Mouse (Mus musculus): Measurements from ENCODE around the gene Gm10428. TPM values are rescaled to one million over a fixed set of nuclear protein-coding genes. Genes with fewer than 3 reads are reported as not detected.

The Gm10428 gene
- polyA plus RNA-seq, 1 experiment = not detected

DNA sequence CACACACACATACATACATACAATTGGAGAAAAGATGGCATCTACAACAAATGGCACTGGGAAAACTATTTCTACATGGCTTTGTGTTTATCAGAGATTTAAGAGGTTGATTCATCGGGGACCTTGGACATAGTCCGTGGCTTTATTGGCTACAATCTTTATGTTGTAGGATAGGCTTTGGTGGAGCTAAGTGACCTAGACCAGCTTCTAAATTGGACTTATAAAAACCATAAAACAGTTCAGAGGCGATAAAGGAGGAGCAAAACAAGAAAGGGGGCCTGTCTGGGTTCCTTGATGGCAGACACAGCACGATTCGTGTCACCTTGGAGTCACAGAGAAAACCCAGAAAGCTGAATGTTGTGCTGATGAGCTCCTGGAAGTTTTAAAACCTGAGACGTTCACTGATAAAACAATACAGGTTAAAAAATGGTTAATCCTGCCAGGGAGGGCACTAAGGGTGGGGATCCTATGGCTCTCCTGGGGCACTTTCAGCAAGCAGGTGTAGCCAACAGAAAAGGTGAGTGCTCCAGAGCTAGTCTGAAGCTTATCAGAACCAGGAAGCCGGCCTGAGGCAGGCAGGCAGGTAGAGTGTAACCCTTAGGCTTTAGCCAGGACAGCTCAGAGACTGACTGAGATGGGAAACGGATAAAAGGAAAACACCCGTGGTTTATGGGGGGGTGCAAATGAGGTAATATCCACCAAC lies 8.0 kb downstream of the Gm10428 start:
- Histone ChIP-seq H3K4me3 (ENCODE audit: insufficient read depth, low read length) (no peak overlapping the region), H3K4me1 (ENCODE audit: control insufficient read depth, insufficient read depth, low read length) (peaks cover 4% of the 10 kb centered on the region; the same call in 1 of the 2 replicates), H3K27ac (ENCODE audit: insufficient read depth, low read depth, low read length) (no peak overlapping the region)
- no peak for TF ChIP-seq POLR2A (IDR thresholded peaks at IDR 0.05; ENCODE audit: borderline replicate concordance, low read depth, low read length)
- TF ChIP-seq CTCF (IDR thresholded peaks at IDR 0.05; ENCODE audit: low read depth, low read length) = no peak

GRCm38 (mm10) chr11:62776510-62776909 lies 23.6 kb downstream of the Gm10428 start:
- TF ChIP-seq POLR2A (IDR thresholded peaks at IDR 0.05; ENCODE audit: borderline replicate concordance, low read depth, low read length) (no peak), CTCF (IDR thresholded peaks at IDR 0.05; ENCODE audit: low read depth, low read length) (no peak)
- H3K4me1 ChIP-seq (ENCODE audit: control insufficient read depth, insufficient read depth, low read length) = no peaks in the 10 kb centered on the region
- H3K27ac ChIP-seq (ENCODE audit: insufficient read depth, low read depth, low read length) = no peak overlapping the region
- no peak overlapping the region for H3K4me3 ChIP-seq (ENCODE audit: insufficient read depth, low read length)

DNA sequence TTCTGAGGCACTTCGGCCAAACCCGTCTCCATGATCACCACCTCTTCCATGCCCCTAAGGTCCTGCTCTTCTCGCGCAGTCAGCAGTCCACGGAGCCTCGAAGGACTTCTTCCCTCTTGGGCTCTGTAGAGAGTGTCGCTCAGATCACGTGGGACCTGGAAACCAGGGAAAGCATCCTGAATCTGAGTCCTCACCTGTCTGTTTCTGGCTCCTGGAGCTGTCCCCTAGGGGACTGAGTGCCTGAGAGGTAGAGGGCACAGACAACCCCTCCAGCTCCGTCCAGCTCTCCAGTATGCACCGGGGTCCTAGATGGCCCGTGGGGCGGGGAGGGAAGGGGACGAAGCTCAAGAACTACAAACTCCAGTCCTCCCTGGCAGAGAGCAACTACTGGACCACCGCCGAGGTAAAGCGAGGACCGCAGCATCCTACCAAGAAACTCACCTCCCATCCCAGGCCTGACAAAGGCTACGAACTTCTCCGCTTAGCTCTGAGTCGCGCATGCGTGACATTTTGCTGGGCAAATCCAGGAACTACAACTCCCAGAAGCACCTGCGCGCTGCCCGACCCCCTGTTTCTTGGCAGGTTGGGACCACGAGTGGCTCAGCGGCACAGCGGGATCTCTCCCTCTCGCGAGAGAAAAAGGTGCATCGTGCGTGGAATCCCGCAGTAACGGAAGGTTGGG lies 36.2 kb downstream of the Gm10428 start, which contains the start of gene Zfp286:
Gene Zfp286, minus strand, starts transcription at position 528 of the 682 bp plus-strand sequence.
- peak within 1 kb of the TSS; percentile 45 for H3K4me3 ChIP-seq (ENCODE audit: insufficient read depth, low read length)
- no peaks in the 10 kb centered on the region for H3K4me1 ChIP-seq (ENCODE audit: control insufficient read depth, insufficient read depth, low read length)

GRCm38 (mm10) chr11:62789617-62789936 lies 36.7 kb downstream of the Gm10428 start:
- H3K27ac ChIP-seq (ENCODE audit: insufficient read depth, low read depth, low read length) = no peak overlapping the region
- TF ChIP-seq POLR2A (IDR thresholded peaks at IDR 0.05; ENCODE audit: borderline replicate concordance, low read depth, low read length) (no peak), CTCF (IDR thresholded peaks at IDR 0.05; ENCODE audit: low read depth, low read length) (no peak)
- H3K4me1 ChIP-seq (ENCODE audit: control insufficient read depth, insufficient read depth, low read length) = no peaks in the 10 kb centered on the region
- peak overlapping the region; percentile 45 for H3K4me3 ChIP-seq (ENCODE audit: insufficient read depth, low read length)

More for the DNA sequence above, 36.2 kb downstream of the Gm10428 start, which contains the start of gene Zfp286:
- no peak within 1 kb of the TSS for H3K27ac ChIP-seq (ENCODE audit: insufficient read depth, low read depth, low read length)
- TF ChIP-seq POLR2A (IDR thresholded peaks at IDR 0.05; ENCODE audit: borderline replicate concordance, low read depth, low read length) (no peak), CTCF (IDR thresholded peaks at IDR 0.05; ENCODE audit: low read depth, low read length) (no peak)

Other genes with a start within 250 kb of the Gm10428 start
- gene Cenpv, start 213.8 kb upstream of the Gm10428 start, polyA plus RNA-seq (2012; ENCODE audit: insufficient read depth, insufficient read length, missing spikeins) = 6.2 and 8.5 TPM in 2 replicates
- 902 and 1,063 TPM in 2 replicates for gene Ubb, start 201.9 kb upstream of the Gm10428 start, polyA plus RNA-seq (2012; ENCODE audit: insufficient read depth, insufficient read length, missing spikeins)
- gene Trpv2, start 178.6 kb upstream of the Gm10428 start, polyA plus RNA-seq (2012; ENCODE audit: insufficient read depth, insufficient read length, missing spikeins) = 107 and 114 TPM in 2 replicates
- gene Lrrc75a, start 104.6 kb upstream of the Gm10428 start, polyA plus RNA-seq (2012; ENCODE audit: insufficient read depth, insufficient read length, missing spikeins) = 10.0 and 10.1 TPM in 2 replicates
- gene Mmgt2, start 104.4 kb upstream of the Gm10428 start, polyA plus RNA-seq (2012; ENCODE audit: insufficient read depth, insufficient read length, missing spikeins) = 31.1 and 40.5 TPM in 2 replicates
- 3.2 and 4.5 TPM in 2 replicates for gene Zfp287, start 21.2 kb upstream of the Gm10428 start, polyA plus RNA-seq (2012; ENCODE audit: insufficient read depth, insufficient read length, missing spikeins)
- gene Zfp286, start 36.4 kb downstream of the Gm10428 start, polyA plus RNA-seq (2012; ENCODE audit: insufficient read depth, insufficient read length, missing spikeins) = 1.7 and 2.1 TPM in 2 replicates
- gene Trim16, start 67.1 kb downstream of the Gm10428 start, polyA plus RNA-seq (2012; ENCODE audit: insufficient read depth, insufficient read length, missing spikeins) = 15.0 and 15.9 TPM in 2 replicates
- 1.8 and 4.1 TPM in 2 replicates for gene Fbxw10, start 94.0 kb downstream of the Gm10428 start, polyA plus RNA-seq (2012; ENCODE audit: insufficient read depth, insufficient read length, missing spikeins)
- gene Tvp23b, start 126.4 kb downstream of the Gm10428 start, polyA plus RNA-seq (2012; ENCODE audit: insufficient read depth, insufficient read length, missing spikeins) = 21.4 and 23.0 TPM in 2 replicates
- gene Cdrt4, start 198.1 kb downstream of the Gm10428 start, polyA plus RNA-seq (2012; ENCODE audit: insufficient read depth, insufficient read length, missing spikeins) = not detected in 2 replicates